Mouse (Mus musculus) ovary, adult 2 months (tissue): ENCODE measurements around the gene Vezt. TPM values are rescaled to one million over a fixed set of nuclear protein-coding genes. Genes with fewer than 3 reads are reported as not detected.

Experiments
- polyA plus RNA-seq: library from polyadenylated mRNA; depleted of rRNA; stranded (reverse); fragments of >200 nt; gene quantifications from 2 replicates; pipeline ENCODE4 v1.2.3, GENCODE M21; 2012; rRNA removed

Vezt gene
- polyA plus RNA-seq: 9.2 and 10.3 TPM in 2 replicates

GRCm38 (mm10) chr10:94035658-94036374 lies at the start of gene Vezt, which contains the start of gene Fgd6:
Gene Vezt (minus strand): TSS chr10:94035817.
Gene Fgd6 (plus strand): TSS chr10:94036001.

DNA sequence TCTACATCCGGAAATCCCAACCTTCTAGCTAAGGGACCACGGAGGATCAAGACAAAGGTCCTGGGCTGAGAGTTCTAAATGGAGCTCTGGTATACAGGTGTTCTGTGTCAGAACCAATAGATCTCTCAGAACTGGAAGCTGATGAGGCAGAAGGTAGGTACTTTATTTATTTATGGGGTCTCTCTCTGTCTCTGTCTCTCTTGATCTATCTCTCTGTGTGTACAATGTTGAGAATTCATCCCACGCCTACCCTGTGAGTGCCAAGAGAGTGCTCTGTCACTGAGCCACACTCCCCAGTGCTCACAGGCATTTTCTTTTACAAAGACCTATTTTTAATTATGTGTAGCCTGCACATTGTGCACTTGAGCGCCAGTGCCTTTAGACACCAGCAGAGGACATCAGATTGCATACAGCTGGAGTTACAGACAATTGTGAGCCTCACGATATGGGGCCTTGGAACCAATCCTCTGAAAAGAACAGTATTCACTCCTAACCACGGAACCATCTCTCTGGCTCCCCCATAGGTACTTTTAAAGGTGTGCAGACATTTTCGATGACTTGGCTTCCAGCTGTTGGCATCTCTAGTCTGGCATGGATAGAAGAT lies 138.5 kb downstream of the Vezt start, which contains the start of gene Metap2:
Metap2 (minus strand) TSS at position 51 of the 604 bp plus-strand sequence.

Other genes starting within 250 kb of the Vezt start
- gene Usp44, start 204.3 kb downstream of the Vezt start, polyA plus RNA-seq: not detected in 2 replicates
- 21.5 and 28.1 TPM in 2 replicates for gene Metap2, start 138.7 kb downstream of the Vezt start, polyA plus RNA-seq
- gene Fgd6, start 184 bp upstream of the Vezt start, polyA plus RNA-seq: 1.8 and 1.9 TPM in 2 replicates
- gene Nr2c1, start 112.2 kb upstream of the Vezt start, polyA plus RNA-seq: 5.0 and 5.4 TPM in 2 replicates
- 33.6 and 49.5 TPM in 2 replicates for gene Ndufa12, start 162.9 kb upstream of the Vezt start, polyA plus RNA-seq